Mouse (Mus musculus) bone marrow macrophage, adult 2 months (primary cell): ENCODE measurements around the gene Fam198b. TPM values are rescaled to one million over a fixed set of nuclear protein-coding genes. Genes with fewer than 3 reads are reported as not detected.

ENCODE experiments used
- H3K27ac ChIP-seq: 2 replicates; pipeline ENCODE4 v1.5.1; 2012; ENCODE audit warnings: low read depth, low read length; ENCODE audit not compliant: insufficient read depth
- H3K4me1 ChIP-seq: 2 replicates; pipeline ENCODE4 v1.6.1; 2012; ENCODE audit warnings: low read length; ENCODE audit not compliant: control insufficient read depth, insufficient read depth
- H3K4me3 ChIP-seq: 2 replicates; pipeline ENCODE4 v1.5.1; 2012; ENCODE audit warnings: mild to moderate bottlenecking, low read length, moderate library complexity; ENCODE audit not compliant: insufficient read depth
- CTCF ChIP-seq: IDR thresholded peaks from 2 replicates; pipeline ENCODE4 v1.5.1; 2012; ENCODE audit warnings: low read depth, mild to moderate bottlenecking, low read length, moderate library complexity
- POLR2A ChIP-seq: IDR thresholded peaks from 2 replicates; pipeline ENCODE4 v1.6.1; 2012; ENCODE audit warnings: mild to moderate bottlenecking, low read depth, low read length, borderline replicate concordance
- polyA plus RNA-seq: library from polyadenylated mRNA; stranded (reverse); fragments of >200 nt; gene quantifications from 2 replicates; pipeline ENCODE4 v1.2.4, GENCODE M21; 2012; ENCODE audit not compliant: missing spikeins, insufficient read depth, insufficient read length

The Fam198b gene
- polyA plus RNA-seq, 1 experiment: 6.0 TPM

- Histone ChIP-seq H3K4me1 (no peaks in the 10 kb centered on the region), H3K27ac (no peak overlapping the region), H3K4me3 (no peak overlapping the region)
- TF ChIP-seq POLR2A (no peak), CTCF (no peak)
These were observed 86.2 kb downstream of the Fam198b start for GRCm38 (mm10) chr3:79970498-79970897.

GRCm38 (mm10) chr3:79971542-79971941 is 87.2 kb downstream of the Fam198b start:
- Histone ChIP-seq H3K4me1 (no peaks in the 10 kb centered on the region), H3K4me3 (no peak overlapping the region), H3K27ac (no peak overlapping the region)
- TF ChIP-seq POLR2A: no peak
- TF ChIP-seq CTCF: no peak

- Histone ChIP-seq H3K4me3 (no peak overlapping the region), H3K27ac (no peak overlapping the region), H3K4me1 (peaks cover 16% of the 10 kb centered on the region)
- TF ChIP-seq POLR2A (no peak), CTCF (no peak)
These were observed 92.5 kb downstream of the Fam198b start for GRCm38 (mm10) chr3:79976786-79977185.

- Histone ChIP-seq H3K4me3 (no peak overlapping the region), H3K4me1 (peaks cover 22% of the 10 kb centered on the region), H3K27ac (no peak overlapping the region)
- no peak for TF ChIP-seq CTCF
These were observed 93.5 kb downstream of the Fam198b start for GRCm38 (mm10) chr3:79977656-79978450.

GRCm38 (mm10) chr3:79980714-79981113 is 96.4 kb downstream of the Fam198b start:
- Histone ChIP-seq H3K4me1 (peaks cover 31% of the 10 kb centered on the region), H3K4me3 (no peak overlapping the region), H3K27ac (peak overlapping the region; percentile 36)
- no peak for TF ChIP-seq POLR2A
- no peak for TF ChIP-seq CTCF

GRCm38 (mm10) chr3:79983961-79984419 is 99.7 kb downstream of the Fam198b start:
- no peak overlapping the region for H3K27ac ChIP-seq
- no peak for TF ChIP-seq CTCF
- no peak for TF ChIP-seq POLR2A
- H3K4me3 ChIP-seq: no peak overlapping the region
- peaks cover 23% of the 10 kb centered on the region for H3K4me1 ChIP-seq

GRCm38 (mm10) chr3:79984542-79984941 is 100.2 kb downstream of the Fam198b start:
- H3K27ac ChIP-seq: no peak overlapping the region

GRCm38 (mm10) chr3:79989250-79989649 is 104.9 kb downstream of the Fam198b start:
- no peak overlapping the region for H3K27ac ChIP-seq
- peaks cover 5% of the 10 kb centered on the region for H3K4me1 ChIP-seq
- TF ChIP-seq POLR2A (no peak), CTCF (no peak)
- H3K4me3 ChIP-seq: no peak overlapping the region

More at GRCm38 (mm10) chr3:79984542-79984941, 100.2 kb downstream of the Fam198b start:
- no peak for TF ChIP-seq POLR2A
- TF ChIP-seq CTCF: no peak
- Histone ChIP-seq H3K4me1 (peaks cover 23% of the 10 kb centered on the region), H3K4me3 (no peak overlapping the region)

GRCm38 (mm10) chr3:79989911-79990310 is 105.6 kb downstream of the Fam198b start:
- Histone ChIP-seq H3K4me1 (no peaks in the 10 kb centered on the region), H3K27ac (no peak overlapping the region), H3K4me3 (no peak overlapping the region)
- TF ChIP-seq POLR2A: no peak
- TF ChIP-seq CTCF: no peak

GRCm38 (mm10) chr3:79990480-79990879 is 106.1 kb downstream of the Fam198b start:
- no peak for TF ChIP-seq POLR2A
- no peak for TF ChIP-seq CTCF
- no peaks in the 10 kb centered on the region for H3K4me1 ChIP-seq
- H3K27ac ChIP-seq: no peak overlapping the region
- no peak overlapping the region for H3K4me3 ChIP-seq
